ENCODE assay signal across 10 mouse cellular contexts in genomic region chr10:39412826-39413620, GRCm38 (mm10). TPM values are rescaled to one million over a fixed set of nuclear protein-coding genes. Genes with fewer than 3 reads are reported as not detected.
DNase-seq lines count a peak whose midpoint lies in the region; ATAC-seq and TF ChIP-seq lines count a peak whose summit lies in the region.
"Had no signal": no experiment of that assay in that cellular context is flagged by ENCODE, and none has a peak within 500 bp of the region (broad histone marks: within the 10 kb centered on the region; RNA-seq: fewer than 3 reads in every experiment).

No protein-coding gene starts in this region.

- H3K36me3 ChIP-seq in embryonic facial prominence, embryonic 14.5 days (ENCODE audit: control insufficient read depth, insufficient read depth, low read length) = no peaks in the 10 kb centered on the region
- H3K36me3 ChIP-seq in embryonic facial prominence, embryonic 10.5 days (replicated peaks) = no peaks in the 10 kb centered on the region
- no peaks in the 10 kb centered on the region for H3K36me3 ChIP-seq in lung, embryonic 14.5 days (ENCODE audit: insufficient read depth)
- H3K36me3 ChIP-seq: embryonic facial prominence, embryonic 12.5 days; liver, embryonic 15.5 days had no signal

- H3K9ac ChIP-seq in embryonic facial prominence, embryonic 14.5 days (ENCODE audit: low read depth, low read length) = no peak overlapping the region
- no peak overlapping the region for H3K9ac ChIP-seq in lung, embryonic 14.5 days
- H3K9ac ChIP-seq: embryonic facial prominence, embryonic 12.5 days; liver, embryonic 15.5 days had no signal

- no peak overlapping the region for H3K4me3 ChIP-seq in embryonic facial prominence, embryonic 14.5 days (ENCODE audit: low read depth, low read length)
- no peak overlapping the region for H3K4me3 ChIP-seq in embryonic facial prominence, embryonic 10.5 days
- no peak overlapping the region for H3K4me3 ChIP-seq in lung, embryonic 14.5 days (ENCODE audit: low read depth, low read length)
- H3K4me3 ChIP-seq: embryonic facial prominence, embryonic 12.5 days; liver, embryonic 15.5 days had no signal

- no peaks in the 10 kb centered on the region for H3K9me3 ChIP-seq in embryonic facial prominence, embryonic 14.5 days (ENCODE audit: control insufficient read depth, low read length)
- H3K9me3 ChIP-seq in embryonic facial prominence, embryonic 10.5 days = no peaks in the 10 kb centered on the region
- H3K9me3 ChIP-seq in lung, embryonic 14.5 days (ENCODE audit: low read depth, low read length) = no peaks in the 10 kb centered on the region
- H3K9me3 ChIP-seq: embryonic facial prominence, embryonic 12.5 days; liver, embryonic 15.5 days had no signal

- 65% methylated on average over 18 of the region's 18 CpGs for WGBS in embryonic facial prominence, embryonic 14.5 days
- 78% methylated on average over 18 of the region's 18 CpGs for WGBS in embryonic facial prominence, embryonic 10.5 days
- WGBS in lung, embryonic 14.5 days = 53% methylated on average over 18 of the region's 18 CpGs

- no peak for TF ChIP-seq CTCF in lung, embryonic 14.5 days (IDR thresholded peaks at IDR 0.05; ENCODE audit: low read depth)

- no peak overlapping the region for H3K27ac ChIP-seq in embryonic facial prominence, embryonic 14.5 days (replicated peaks; ENCODE audit: low read depth, low read length)
- no peak overlapping the region for H3K27ac ChIP-seq in embryonic facial prominence, embryonic 10.5 days (replicated peaks)
- no peak overlapping the region for H3K27ac ChIP-seq in lung, embryonic 14.5 days (ENCODE audit: low read depth)
- H3K27ac ChIP-seq: embryonic facial prominence, embryonic 12.5 days; liver, embryonic 15.5 days had no signal

- H3K4me1 ChIP-seq in embryonic facial prominence, embryonic 14.5 days (ENCODE audit: control insufficient read depth, insufficient read depth, low read length) = peaks cover 11% of the 10 kb centered on the region
- peaks cover 31% of the 10 kb centered on the region for H3K4me1 ChIP-seq in embryonic facial prominence, embryonic 10.5 days
- H3K4me1 ChIP-seq in lung, embryonic 14.5 days (ENCODE audit: insufficient read depth) = peaks cover 15% of the 10 kb centered on the region

- no peak for ATAC-seq in embryonic facial prominence, embryonic 14.5 days (ENCODE audit: low read depth)
- ATAC-seq in lung, embryonic 14.5 days (ENCODE audit: insufficient read depth) = no peak
- ATAC-seq in inflammation-experienced regulatory T-cells, adult 6 months = peak; percentile 51

- H3K27me3 ChIP-seq in embryonic facial prominence, embryonic 14.5 days (replicated peaks; ENCODE audit: control insufficient read depth, insufficient read depth, low read length) = no peaks in the 10 kb centered on the region
- no peaks in the 10 kb centered on the region for H3K27me3 ChIP-seq in embryonic facial prominence, embryonic 10.5 days (replicated peaks; ENCODE audit: low read depth, poor library complexity, severe bottlenecking)
- H3K27me3 ChIP-seq in lung, embryonic 14.5 days (ENCODE audit: insufficient read depth, low read length) = no peaks in the 10 kb centered on the region
- H3K27me3 ChIP-seq: embryonic facial prominence, embryonic 12.5 days; liver, embryonic 15.5 days had no signal

- H3K4me2 ChIP-seq in embryonic facial prominence, embryonic 14.5 days (ENCODE audit: low read depth, low read length) = no peak overlapping the region
- no peak overlapping the region for H3K4me2 ChIP-seq in lung, embryonic 14.5 days
- H3K4me2 ChIP-seq: embryonic facial prominence, embryonic 12.5 days; liver, embryonic 15.5 days had no signal

- DNase-seq in embryonic facial prominence, embryonic 14.5 days (ENCODE audit: low spot score) = peak; percentile 52
- no peak for DNase-seq in embryonic facial prominence, embryonic 10.5 days (ENCODE audit: low spot score)
- peak; percentile 35 for DNase-seq in lung, embryonic 14.5 days
- no peak for DNase-seq in lung, postnatal 4 days
- peak; percentile 35 to 39 for DNase-seq in spleen, adult 18-20 months
- no peak for DNase-seq in adrenal gland, adult 18-20 months (ENCODE audit: low spot score in 2 of 2)
- no peak for DNase-seq in cerebellum, adult 8-10 months

RNA-seq across cellular contexts. Expression of gene Fyn, which starts 44.4 kb away (rescaled TPM):
- 51.9 and 60.8 TPM in 2 replicates for polyA plus RNA-seq in embryonic facial prominence, embryonic 14.5 days (2014; fragmentation: Nextera tagmentation; extraction: Ambion mirVana)
- 20.2 and 21.5 TPM in 2 replicates for polyA plus RNA-seq in embryonic facial prominence, embryonic 10.5 days (2016; fragmentation: Nextera tagmentation; extraction: Ambion mirVana)
- 27.8 and 30.3 TPM in 2 replicates for polyA plus RNA-seq in lung, embryonic 14.5 days (2014; fragmentation: Nextera tagmentation; extraction: Ambion mirVana)
- polyA plus RNA-seq in inflammation-experienced regulatory T-cells, adult 6 months (2017; shearing (Covaris generic)) = 100 to 1,000 TPM; 100 to 133 (median 132) TPM
- total RNA-seq in adrenal gland, adult 18-20 months (2021) = 10 to 100 TPM; 41.4 to 46.2 TPM

Comparison
In these comparisons a context has a peak if more than half of its experiments do, and no peak if none do; other contexts are left out.
1. DNase-seq: peak in embryonic facial prominence, embryonic 14.5 days (single experiment), lung, embryonic 14.5 days (single experiment) and spleen, adult 18-20 months (2 of 2); none in embryonic facial prominence, embryonic 10.5 days (single experiment), lung, postnatal 4 days (0 of 2), adrenal gland, adult 18-20 months (0 of 2) and cerebellum, adult 8-10 months (single experiment).